Mouse (Mus musculus) kidney, embryonic 16.5 days (tissue): ENCODE data around the gene Sdad1. TPM values are rescaled to one million over a fixed set of nuclear protein-coding genes. Genes with fewer than 3 reads are reported as not detected.
"Not testable (repeated sequence)": the region's sequence is repeated elsewhere in the genome, so short reads cannot be mapped to it uniquely, and the experiment has no call there.

Experiments used
- ATAC-seq: fragments of 200-750 bp; cut with Nextera tagmentation; 2 replicates; pipeline ENCODE4 v1.8.0; 2017; ENCODE audit warnings: moderate TSS enrichment; ENCODE audit not compliant: low FRiP score, low TSS enrichment
- H3K27ac ChIP-seq: fragments of 300-500 bp; sonication (generic); 2 replicates; pipeline ENCODE4 v1.5.1; 2014; ENCODE audit warnings: low read length
- H3K27me3 ChIP-seq: fragments of 300-500 bp; sonication (generic); 2 replicates; pipeline ENCODE4 v1.6.1; 2014; ENCODE audit warnings: low read length, control low read depth, mixed read lengths; ENCODE audit not compliant: insufficient read depth
- H3K36me3 ChIP-seq: fragments of 300-500 bp; sonication (generic); 2 replicates; pipeline ENCODE4 v1.6.1; 2014; ENCODE audit warnings: low read length, control low read depth, mixed read lengths; ENCODE audit not compliant: insufficient read depth
- H3K4me1 ChIP-seq: fragments of 300-500 bp; sonication (generic); 2 replicates; pipeline ENCODE4 v1.6.1; 2014; ENCODE audit warnings: low read length, control low read depth, mixed read lengths; ENCODE audit not compliant: insufficient read depth
- H3K4me2 ChIP-seq: fragments of 300-500 bp; sonication (generic); replicated peaks from 2 replicates; pipeline ENCODE4 v1.6.1; 2014; ENCODE audit warnings: low read depth, low read length
- H3K4me3 ChIP-seq: fragments of 300-500 bp; sonication (generic); 2 replicates; pipeline ENCODE4 v1.5.1; 2014; ENCODE audit warnings: mild to moderate bottlenecking, low read length
- H3K9ac ChIP-seq: fragments of 300-500 bp; sonication (generic); replicated peaks from 2 replicates; pipeline ENCODE4 v1.6.1; 2014; ENCODE audit warnings: low read length
- H3K9me3 ChIP-seq: fragments of 300-500 bp; sonication (generic); 2 replicates; pipeline ENCODE4 v1.6.1; 2016; ENCODE audit warnings: low read length, control low read depth
- WGBS: fragments of 180-500 bp; shearing (Covaris S2); extraction: QIAGEN DNeasy Blood & Tissue Kit; methylation state at CpG from one replicate; pipeline ENCODE4 v1.1.7; 2014; 5-methylcytosine and 5-hydroxymethylcytosine counted together
- polyA plus RNA-seq: library from polyadenylated mRNA; unstranded; fragments of >200 nt; fragmentation: Nextera tagmentation; extraction: Ambion mirVana; gene quantifications from 2 replicates; pipeline ENCODE4 v1.2.1, GENCODE M21; 2015

Gene Sdad1
- 39.2 and 42.6 TPM in 2 replicates for polyA plus RNA-seq

DNA sequence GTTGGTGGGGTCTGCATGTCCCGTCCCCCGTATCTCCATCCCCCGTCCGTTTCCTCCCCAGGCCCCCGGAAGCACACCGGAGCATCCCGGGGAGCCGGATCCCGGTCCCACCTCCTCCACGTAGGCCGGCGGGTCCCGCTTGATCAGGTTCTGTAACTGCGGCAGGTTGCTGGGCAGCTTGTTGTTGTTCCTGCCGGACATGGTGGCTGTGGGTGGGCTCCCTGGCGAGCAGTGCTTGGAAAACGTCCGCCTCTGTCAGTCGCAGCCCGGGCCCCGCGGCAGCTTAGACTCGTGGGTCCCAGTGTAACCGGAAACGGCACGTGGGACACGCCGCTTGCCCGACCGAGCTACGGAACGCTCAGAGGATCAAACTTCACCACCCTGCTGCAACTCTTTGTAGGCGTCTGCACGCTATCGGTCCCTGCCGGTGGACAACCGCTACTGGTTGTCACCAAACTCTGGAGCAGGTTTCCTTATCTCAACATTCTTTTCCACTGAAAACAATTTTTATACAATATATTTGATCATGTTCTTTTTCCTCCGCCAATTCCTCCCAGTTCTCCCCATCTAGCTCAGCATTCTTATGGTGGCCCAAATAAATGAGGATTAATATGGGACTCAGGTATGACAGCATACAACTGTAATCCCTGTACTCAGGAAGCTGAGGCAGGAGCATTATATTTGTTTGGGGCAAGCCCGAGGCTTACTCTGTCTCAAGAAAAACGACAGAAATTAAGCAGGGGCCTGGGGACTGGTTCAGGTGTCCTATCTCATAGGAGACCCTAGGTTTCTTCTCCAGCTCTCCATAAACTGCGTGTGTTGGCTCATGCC, at the start of gene Sdad1:
TSS of gene Sdad1 (minus strand) at position 799 of the 831 bp plus-strand sequence.
- 3% methylated on average over 41 of the region's 41 CpGs for WGBS
- Histone ChIP-seq H3K4me2 (peak within 1 kb of the TSS; percentile 80), H3K9me3 (no peaks in the 10 kb centered on the region), H3K4me3 (peak within 1 kb of the TSS; percentile 61), H3K9ac (peak within 1 kb of the TSS; percentile 89), H3K27me3 (no peaks in the 10 kb centered on the region), H3K4me1 (peaks cover 19% of the 10 kb centered on the region), H3K27ac (peak within 1 kb of the TSS; percentile 80), H3K36me3 (peaks cover 9% of the 10 kb centered on the region)
- ATAC-seq: peak; percentile 93

DNA sequence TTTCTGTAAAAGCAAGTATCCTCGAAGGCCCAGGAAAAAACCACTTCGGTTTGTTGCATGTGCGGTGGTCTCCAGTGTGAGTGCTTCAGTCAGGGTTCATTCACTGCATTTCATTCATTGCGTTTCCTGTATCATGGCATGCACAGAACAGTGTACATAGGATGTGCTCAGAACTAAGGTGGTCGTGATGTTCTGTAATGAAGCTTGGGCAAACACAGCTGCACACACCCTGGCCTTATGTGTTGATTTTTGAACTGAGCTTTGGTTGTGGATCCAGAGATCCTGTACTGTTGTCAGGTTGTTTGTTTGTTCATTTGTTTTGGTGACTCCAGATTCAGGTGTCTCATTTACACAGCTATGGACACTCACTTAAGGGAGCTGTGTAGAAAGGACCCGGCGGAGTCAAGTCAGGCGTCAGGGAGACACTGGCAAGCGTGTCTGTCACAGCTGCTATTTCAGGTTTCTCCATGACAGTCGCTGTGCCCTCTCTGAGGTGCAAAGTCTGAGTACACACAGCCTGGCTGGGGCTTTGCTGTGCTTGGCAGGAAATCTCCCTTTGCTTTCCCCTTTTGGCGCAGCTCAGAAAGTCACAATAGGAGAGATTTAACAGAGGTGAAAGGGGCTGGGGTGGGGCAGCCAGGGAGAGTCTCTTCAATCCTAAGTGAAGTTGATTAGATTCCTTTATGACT, 48.6 kb upstream of the Sdad1 start:
- H3K9ac ChIP-seq: no peak overlapping the region
- no peaks in the 10 kb centered on the region for H3K9me3 ChIP-seq
- no peaks in the 10 kb centered on the region for H3K36me3 ChIP-seq
- no peak overlapping the region for H3K4me2 ChIP-seq
- no peak overlapping the region for H3K4me3 ChIP-seq
- WGBS: 77% methylated on average over 11 of the region's 11 CpGs
- ATAC-seq: no peak; the same call in 1 of the 2 replicates
- no peak overlapping the region for H3K27ac ChIP-seq
- H3K27me3 ChIP-seq: no peaks in the 10 kb centered on the region
- H3K4me1 ChIP-seq: no peaks in the 10 kb centered on the region

DNA sequence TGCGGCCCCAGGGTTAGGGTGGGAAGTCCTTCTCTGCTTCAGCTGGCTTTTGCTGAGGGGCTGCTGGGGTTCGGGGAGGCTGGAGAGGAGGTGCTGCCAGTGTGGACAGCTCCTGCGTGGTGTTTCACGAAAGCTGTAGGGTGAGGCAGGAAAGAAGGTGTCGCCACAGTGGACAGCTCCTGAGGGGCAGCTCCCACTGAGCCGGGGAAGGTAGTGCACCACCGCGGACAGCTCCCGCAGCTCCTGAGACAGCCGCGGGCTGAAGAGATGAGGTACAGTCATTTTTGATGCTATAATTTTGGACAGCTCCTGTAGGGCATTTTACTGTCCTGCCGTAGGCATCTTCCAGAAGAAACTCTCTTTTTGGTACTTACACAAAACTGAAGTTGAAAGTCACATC, 47.8 kb upstream of the Sdad1 start:
- Histone ChIP-seq H3K4me1 (0 out of 2 replicates have a peak, but pooled peaks cover 2% of the 10 kb centered on the region), H3K27ac (no peak overlapping the region), H3K27me3 (no peaks in the 10 kb centered on the region), H3K9ac (no peak overlapping the region), H3K4me3 (no peak overlapping the region), H3K4me2 (no peak overlapping the region), H3K9me3 (no peaks in the 10 kb centered on the region), H3K36me3 (no peaks in the 10 kb centered on the region)
- peak; percentile 86 for ATAC-seq
- 27% methylated on average over 12 of the region's 12 CpGs for whole genome bisulfite sequencing

DNA sequence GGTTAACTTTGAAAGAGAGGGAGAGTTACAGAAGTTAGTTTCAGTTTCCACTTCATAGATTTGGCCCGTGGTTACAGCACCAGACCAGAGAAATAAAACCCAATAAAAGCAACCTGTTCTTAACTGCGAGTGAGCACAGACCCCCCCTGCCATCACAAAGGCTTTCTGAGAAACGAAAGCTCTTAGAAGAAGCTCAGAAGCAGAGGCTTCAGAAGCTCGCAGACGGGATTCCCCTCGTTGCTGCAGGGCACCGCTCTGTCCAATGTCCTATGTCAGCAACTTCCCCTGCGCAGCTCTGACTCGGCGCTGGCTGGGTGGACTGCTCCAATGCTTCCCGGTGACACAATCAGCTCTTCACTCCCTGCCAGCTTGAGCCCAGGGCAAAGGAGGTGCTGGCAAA, 43.2 kb upstream of the Sdad1 start:
- H3K27me3 ChIP-seq: 0 out of 2 replicates have a peak, but pooled peaks cover under 1% of the 10 kb centered on the region
- no peak for ATAC-seq
- peaks cover 9% of the 10 kb centered on the region for H3K4me1 ChIP-seq
- peak overlapping the region; percentile 32 for H3K4me3 ChIP-seq
- H3K9ac ChIP-seq: no peak overlapping the region; the same call in 1 of the 2 replicates
- H3K36me3 ChIP-seq: no peaks in the 10 kb centered on the region
- H3K4me2 ChIP-seq: peak overlapping the region; percentile 17; the same call in 1 of the 2 replicates
- H3K27ac ChIP-seq: no peak overlapping the region
- WGBS: 39% methylated on average over 11 of the region's 11 CpGs
- H3K9me3 ChIP-seq: no peaks in the 10 kb centered on the region

DNA sequence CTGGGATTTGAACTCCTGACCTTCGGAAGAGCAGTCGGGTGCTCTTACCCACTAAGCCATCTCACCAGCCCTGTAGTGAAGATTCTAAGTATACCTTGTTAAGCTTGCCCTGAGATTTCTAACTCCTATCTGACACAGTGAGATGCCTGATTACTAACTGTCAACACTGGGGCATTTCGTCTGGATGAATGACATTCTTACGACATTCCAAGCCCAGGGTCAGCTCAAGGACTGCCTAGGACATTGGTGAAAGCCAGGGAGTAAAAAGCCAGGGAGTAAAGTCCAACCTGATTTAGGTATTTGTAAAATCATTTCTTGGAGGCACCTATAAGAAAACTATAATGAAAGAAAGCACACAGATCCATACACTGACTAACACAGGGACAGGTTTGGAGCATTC, 42.4 kb upstream of the Sdad1 start:
- H3K4me3 ChIP-seq, H3K36me3 ChIP-seq, H3K9ac ChIP-seq, H3K9me3 ChIP-seq, H3K4me2 ChIP-seq, ATAC-seq, H3K27ac ChIP-seq, H3K27me3 ChIP-seq: not testable (repeated sequence)
- peaks cover 16% of the 10 kb centered on the region for H3K4me1 ChIP-seq
- 68% methylated on average over 4 of the region's 4 CpGs for WGBS

DNA sequence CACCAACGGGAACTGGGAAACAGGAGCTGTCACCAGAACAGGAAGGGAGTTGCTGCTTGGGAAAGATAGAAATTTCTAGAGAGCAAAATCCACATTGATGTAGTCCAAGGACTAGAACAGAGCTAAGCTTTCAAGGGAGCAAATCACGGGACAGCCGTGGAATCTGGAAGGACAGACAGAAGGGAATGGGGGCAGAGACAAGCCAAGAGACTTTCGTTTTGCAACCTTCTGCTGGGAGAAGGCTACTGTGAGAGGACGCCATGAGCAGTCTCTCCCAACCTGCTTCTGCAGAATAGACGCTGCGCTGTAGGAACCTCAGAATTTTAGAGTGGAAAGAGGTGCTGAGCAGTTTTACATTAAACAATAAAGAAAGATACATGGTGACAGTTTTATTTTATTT, 39.5 kb upstream of the Sdad1 start:
- H3K9ac ChIP-seq: no peak overlapping the region
- ATAC-seq: no peak
- H3K4me1 ChIP-seq: peaks cover 16% of the 10 kb centered on the region
- no peak overlapping the region for H3K4me3 ChIP-seq
- 71% methylated on average over 7 of the region's 7 CpGs for WGBS
- 0 out of 2 replicates have a peak, but pooled peaks cover 4% of the 10 kb centered on the region for H3K27me3 ChIP-seq
- H3K9me3 ChIP-seq: no peaks in the 10 kb centered on the region
- no peaks in the 10 kb centered on the region for H3K36me3 ChIP-seq
- no peak overlapping the region for H3K27ac ChIP-seq
- no peak overlapping the region for H3K4me2 ChIP-seq

DNA sequence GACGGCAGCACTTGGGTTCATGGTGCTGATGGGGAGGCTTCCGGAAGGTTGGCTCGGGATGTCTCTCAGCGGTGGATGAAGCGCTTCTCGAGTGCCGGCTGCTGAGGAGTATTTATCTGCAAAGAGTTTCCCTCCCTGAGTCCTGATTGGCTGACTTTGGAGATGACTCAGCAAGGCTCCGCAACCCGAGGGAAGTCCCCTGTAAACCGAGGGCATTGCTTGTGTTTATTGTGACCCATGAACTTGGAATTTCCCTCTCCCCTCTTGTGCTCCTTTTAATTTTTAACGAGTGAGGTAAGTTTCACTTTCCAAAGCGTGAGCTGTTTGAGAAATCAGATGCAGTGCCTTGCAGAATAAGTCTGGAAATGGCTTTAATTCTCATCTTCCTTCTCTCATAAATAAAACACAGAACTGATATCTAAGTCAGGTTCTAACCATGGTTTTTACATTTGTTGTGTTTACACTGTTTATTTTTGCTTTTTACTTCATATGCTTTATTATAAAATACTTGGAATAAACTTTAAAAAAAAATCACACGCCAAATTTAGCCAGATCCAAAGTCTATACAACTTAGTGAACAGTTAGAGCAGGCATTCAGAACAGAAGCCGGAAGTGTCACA, 38.6 kb upstream of the Sdad1 start, which contains the start of gene Cxcl10:
TSS of gene Cxcl10 (minus strand) at position 96 of the 620 bp plus-strand sequence.
- WGBS: 10% methylated on average over 14 of the region's 14 CpGs
- no peaks in the 10 kb centered on the region for H3K36me3 ChIP-seq
- H3K4me1 ChIP-seq: peaks cover 16% of the 10 kb centered on the region
- no peak within 1 kb of the TSS for H3K27ac ChIP-seq
- no peaks in the 10 kb centered on the region for H3K9me3 ChIP-seq
- H3K9ac ChIP-seq: no peak within 1 kb of the TSS; the same call in 1 of the 2 replicates
- H3K4me3 ChIP-seq: peak within 1 kb of the TSS; percentile 34
- peak within 1 kb of the TSS; percentile 51 for H3K4me2 ChIP-seq
- peak; percentile 85 for ATAC-seq
- 0 out of 2 replicates have a peak, but pooled peaks cover 4% of the 10 kb centered on the region for H3K27me3 ChIP-seq

DNA sequence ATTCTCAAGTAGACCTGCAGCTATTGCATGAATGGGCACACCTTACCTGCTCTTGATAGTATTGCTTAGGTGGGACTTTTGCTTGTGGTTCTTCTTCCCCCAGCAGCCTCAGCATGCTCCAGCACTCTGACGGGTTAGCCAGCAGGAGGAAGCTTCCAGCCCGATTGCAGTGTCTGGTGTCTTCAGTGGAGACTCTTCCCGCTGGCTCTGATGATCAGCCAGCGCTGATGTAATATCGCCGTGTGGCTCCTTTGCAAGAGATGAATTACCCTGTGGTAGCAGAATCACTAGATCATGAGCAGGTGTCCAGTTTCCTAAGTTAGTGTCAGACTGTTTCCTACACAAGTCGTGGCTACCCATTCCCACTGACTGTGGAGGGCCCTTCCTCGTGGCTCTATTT, 34.7 kb upstream of the Sdad1 start:
- Histone ChIP-seq H3K36me3 (no peaks in the 10 kb centered on the region), H3K27ac (no peak overlapping the region), H3K9ac (no peak overlapping the region), H3K4me1 (peaks cover 13% of the 10 kb centered on the region), H3K9me3 (no peaks in the 10 kb centered on the region), H3K27me3 (0 out of 2 replicates have a peak, but pooled peaks cover 4% of the 10 kb centered on the region), H3K4me3 (no peak overlapping the region), H3K4me2 (no peak overlapping the region)
- no peak for ATAC-seq
- 81% methylated on average over 8 of the region's 8 CpGs for WGBS

DNA sequence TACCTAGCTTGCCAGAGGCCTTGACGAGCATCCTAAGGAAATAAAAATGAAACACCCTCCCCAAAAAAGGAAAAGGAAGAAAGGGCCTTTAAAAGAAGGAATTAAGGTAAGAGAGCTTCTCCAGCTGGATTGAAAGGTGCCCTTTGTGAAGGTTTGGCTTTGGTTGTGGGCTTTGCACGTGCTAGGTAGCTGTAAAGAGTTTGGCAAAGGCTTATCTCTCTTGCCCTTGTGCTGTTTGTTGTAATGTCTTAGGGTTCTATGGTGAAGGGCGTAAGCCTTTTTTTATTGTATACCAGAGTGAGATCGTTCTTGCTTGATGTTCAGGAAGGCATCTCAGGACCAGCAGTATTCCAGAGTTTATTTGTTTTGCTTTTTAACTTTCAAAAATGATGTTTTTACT, 30.3 kb upstream of the Sdad1 start:
- no peak for ATAC-seq
- no peaks in the 10 kb centered on the region for H3K36me3 ChIP-seq
- no peak overlapping the region for H3K4me2 ChIP-seq
- no peaks in the 10 kb centered on the region for H3K9me3 ChIP-seq
- H3K4me1 ChIP-seq: no peaks in the 10 kb centered on the region
- H3K27ac ChIP-seq: no peak overlapping the region
- no peak overlapping the region for H3K4me3 ChIP-seq
- no peaks in the 10 kb centered on the region for H3K27me3 ChIP-seq
- H3K9ac ChIP-seq: no peak overlapping the region
- WGBS: 74% methylated on average over 4 of the region's 4 CpGs
